Mouse (Mus musculus): Measurements from ENCODE around the gene Vwa7. TPM values are rescaled to one million over a fixed set of nuclear protein-coding genes. Genes with fewer than 3 reads are reported as not detected.
"Not testable (repeated sequence)": the region's sequence is repeated elsewhere in the genome, so short reads cannot be mapped to it uniquely, and the experiment has no call there.

The Vwa7 gene
- total RNA-seq, 2 experiments from 2014 or later, result 0.50 to 0.61 TPM

GRCm38 (mm10) chr17:34999871-35000716 is 16.3 kb upstream of the Vwa7 start:
- not testable (repeated sequence) for DNase-seq (ENCODE audit: low spot score in 2 of 2)

- DNase-seq (ENCODE audit: low spot score in 2 of 2), result peak; percentile 89
Observed at GRCm38 (mm10) chr17:35000717-35001451, 15.5 kb upstream of the Vwa7 start, which contains the start of gene Vars. TSS of gene Vars (plus strand) at chr17:35000987.

- peak in 1 of 2 experiments; percentile 43 for DNase-seq (ENCODE audit: low spot score in 2 of 2)
Observed at GRCm38 (mm10) chr17:35001452-35002152, 14.8 kb upstream of the Vwa7 start.

- no peak for DNase-seq (ENCODE audit: low spot score in 2 of 2)
Observed at GRCm38 (mm10) chr17:35002153-35002865, 14.1 kb upstream of the Vwa7 start.

- DNase-seq (ENCODE audit: low spot score in 2 of 2), result no peak
Observed at GRCm38 (mm10) chr17:35003022-35003838, 13.1 kb upstream of the Vwa7 start.

GRCm38 (mm10) chr17:35004075-35004717 is 12.2 kb upstream of the Vwa7 start:
- DNase-seq (ENCODE audit: low spot score in 2 of 2), result no peak

GRCm38 (mm10) chr17:35005158-35005557 is 11.2 kb upstream of the Vwa7 start:
- no peak for DNase-seq (ENCODE audit: low spot score in 2 of 2)

GRCm38 (mm10) chr17:35005902-35006301 is 10.5 kb upstream of the Vwa7 start:
- not testable (repeated sequence) for DNase-seq (ENCODE audit: low spot score in 2 of 2)

- no peak for DNase-seq (ENCODE audit: low spot score in 2 of 2)
Observed at GRCm38 (mm10) chr17:35007387-35007991, 8.9 kb upstream of the Vwa7 start.

- DNase-seq (ENCODE audit: low spot score in 2 of 2), result no peak
Observed at GRCm38 (mm10) chr17:35009586-35009985, 6.8 kb upstream of the Vwa7 start.

GRCm38 (mm10) chr17:35011440-35011839 is 4.9 kb upstream of the Vwa7 start:
- DNase-seq (ENCODE audit: low spot score in 2 of 2), result no peak

- no peak for DNase-seq (ENCODE audit: low spot score in 2 of 2)
Observed at GRCm38 (mm10) chr17:35012430-35012829, 3.9 kb upstream of the Vwa7 start.

- DNase-seq (ENCODE audit: low spot score in 2 of 2), result no peak
Observed at GRCm38 (mm10) chr17:35013221-35013620, 3.2 kb upstream of the Vwa7 start.

GRCm38 (mm10) chr17:35015296-35015695 is 1.1 kb upstream of the Vwa7 start:
- DNase-seq (ENCODE audit: low spot score in 2 of 2), result no peak

GRCm38 (mm10) chr17:35016791-35017705 is 669 bp downstream of the Vwa7 start:
- DNase-seq (ENCODE audit: low spot score in 2 of 2), result no peak

GRCm38 (mm10) chr17:35017706-35018030 is 1.3 kb downstream of the Vwa7 start:
- no peak for DNase-seq (ENCODE audit: low spot score in 2 of 2)

GRCm38 (mm10) chr17:35018171-35018570 is 1.8 kb downstream of the Vwa7 start:
- no peak for DNase-seq (ENCODE audit: low spot score in 2 of 2)

GRCm38 (mm10) chr17:35019894-35020293 is 3.5 kb downstream of the Vwa7 start:
- no peak for DNase-seq (ENCODE audit: low spot score in 2 of 2)

Measured in adrenal gland, adult 18-20 months (tissue).